Mouse (Mus musculus) left cerebral cortex, postnatal 4 days (tissue): ENCODE measurements around the gene Acbd3. TPM values are rescaled to one million over a fixed set of nuclear protein-coding genes. Genes with fewer than 3 reads are reported as not detected.
A peak's percentile ranks its signal among the peaks of the same experiment; 100 is the strongest.

Source experiments
- DNase-seq: peaks from one replicate; pipeline ENCODE4 v3.0.0-alpha.2; 2022
- intact Hi-C: fragments of 180-260 bp; cut with DNase I; formaldehyde crosslinking; loops from one replicate; pipeline ENCODE4 v1.15.1; 2025
- total RNA-seq, 2 experiments: library from RNA; stranded (reverse); gene quantifications; 2 replicates each; pipeline ENCODE4 v1.2.3; 2021

The Acbd3 gene
- total RNA-seq = 10 to 100 TPM; 39.4 to 42.5 TPM

GRCm38 (mm10) chr1:180725704-180726179 is at the start of gene Acbd3:
Acbd3 (plus strand) TSS chr1:180726043.
- intact Hi-C loops = no loop called here
- DNase-seq = peak; percentile 92

DNA sequence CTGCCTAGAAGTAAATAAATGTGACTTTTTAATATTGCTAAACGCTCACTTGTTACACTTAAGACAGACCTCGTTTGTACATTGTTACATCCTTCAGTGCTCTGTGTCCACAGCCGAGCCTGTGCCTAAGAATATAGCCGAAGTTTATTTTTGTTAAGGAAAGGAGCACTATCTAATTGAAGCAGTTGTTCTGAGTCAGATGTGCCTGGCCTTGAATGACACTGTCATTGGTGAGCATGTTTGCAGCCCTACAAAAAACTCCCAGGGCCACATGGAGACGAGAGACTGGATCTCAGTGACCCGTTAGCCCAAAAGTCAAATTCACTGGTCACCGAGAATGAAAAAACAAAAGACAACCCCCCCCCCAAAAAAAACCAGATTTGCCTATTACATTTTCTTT is 34.6 kb upstream of the Acbd3 start:
- DNase-seq = no peak

GRCm38 (mm10) chr1:180696626-180697352 is 29.1 kb upstream of the Acbd3 start, which contains the start of gene Mixl1:
Mixl1 (minus strand) TSS chr1:180697034.
- intact Hi-C loops = no loop called here
- no peak for DNase-seq

More for the DNA sequence above, 34.6 kb upstream of the Acbd3 start:
- intact Hi-C loops = no loop called here

DNA sequence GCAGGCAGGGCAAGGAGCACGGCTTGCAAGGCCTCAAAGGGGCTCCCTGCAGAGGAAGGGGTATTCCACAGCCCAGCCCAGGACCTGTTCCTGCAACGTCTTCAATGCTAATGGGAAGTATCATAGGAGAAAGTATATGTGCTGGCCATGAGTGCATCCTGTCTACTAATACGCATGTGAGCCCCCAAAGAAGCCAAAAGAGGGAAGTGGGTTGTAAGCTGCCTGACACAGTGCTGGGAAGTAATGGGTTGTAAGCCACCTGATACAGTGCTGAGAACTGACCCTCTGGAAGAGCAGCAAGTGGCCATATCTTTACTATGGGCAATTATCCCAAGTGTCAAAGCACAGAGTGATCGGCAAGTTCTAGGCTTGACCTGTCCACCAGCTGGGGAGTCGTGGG is 27.8 kb upstream of the Acbd3 start:
- DNase-seq = no peak
- intact Hi-C loops = no loop called here

DNA sequence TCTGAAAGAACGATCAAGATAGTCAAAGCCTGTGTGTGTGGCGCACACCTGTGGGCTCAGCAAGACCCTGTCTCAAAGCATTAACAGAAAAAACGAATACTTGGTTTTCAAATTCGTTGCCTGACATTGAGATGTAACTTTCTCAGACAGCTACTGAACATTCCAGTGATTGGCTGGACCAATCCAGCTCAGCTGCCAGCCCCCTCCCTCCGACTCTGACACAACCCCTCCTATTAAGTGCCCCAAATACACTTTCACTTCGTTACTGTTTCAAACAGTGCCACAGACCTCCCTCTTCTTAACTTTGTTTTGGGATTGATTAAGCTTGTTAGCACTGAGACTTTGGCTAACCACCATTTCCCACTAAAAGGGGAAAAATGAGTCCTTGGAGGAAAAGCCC is 22.4 kb upstream of the Acbd3 start:
- DNase-seq = no peak
- intact Hi-C loops = no loop called here

- DNase-seq = no peak
- intact Hi-C loops = no loop called here
Measured at GRCm38 (mm10) chr1:180707368-180707767, 18.5 kb upstream of the Acbd3 start.

GRCm38 (mm10) chr1:180707813-180708212 is 18.0 kb upstream of the Acbd3 start:
- intact Hi-C loops = no loop called here
- no peak for DNase-seq

GRCm38 (mm10) chr1:180708935-180709776 is 16.7 kb upstream of the Acbd3 start:
- intact Hi-C loops = no loop called here
- DNase-seq = no peak

GRCm38 (mm10) chr1:180718756-180719155 is 7.1 kb upstream of the Acbd3 start:
- intact Hi-C loops = no loop called here
- DNase-seq = no peak

DNA sequence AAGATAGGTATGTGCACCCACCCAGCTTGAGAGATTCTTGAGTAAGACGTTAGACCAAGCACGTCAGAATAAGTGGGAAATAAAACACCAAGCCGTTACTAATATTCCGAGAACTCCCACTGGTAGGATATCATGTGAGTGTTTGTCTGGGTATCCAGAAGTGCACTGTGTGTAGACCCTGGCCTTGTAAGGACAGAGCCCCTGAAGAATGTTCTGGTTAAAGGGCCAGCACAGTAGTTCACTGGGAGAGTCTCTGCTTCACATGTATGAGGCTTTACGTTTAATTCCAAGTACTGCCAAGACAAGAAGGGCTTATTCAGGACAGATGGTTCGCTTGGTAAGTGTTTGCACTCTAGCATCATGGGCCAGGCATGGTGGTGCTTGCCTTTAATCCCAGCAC is 6.4 kb upstream of the Acbd3 start:
- DNase-seq = no peak
- intact Hi-C loops = no loop called here

DNA sequence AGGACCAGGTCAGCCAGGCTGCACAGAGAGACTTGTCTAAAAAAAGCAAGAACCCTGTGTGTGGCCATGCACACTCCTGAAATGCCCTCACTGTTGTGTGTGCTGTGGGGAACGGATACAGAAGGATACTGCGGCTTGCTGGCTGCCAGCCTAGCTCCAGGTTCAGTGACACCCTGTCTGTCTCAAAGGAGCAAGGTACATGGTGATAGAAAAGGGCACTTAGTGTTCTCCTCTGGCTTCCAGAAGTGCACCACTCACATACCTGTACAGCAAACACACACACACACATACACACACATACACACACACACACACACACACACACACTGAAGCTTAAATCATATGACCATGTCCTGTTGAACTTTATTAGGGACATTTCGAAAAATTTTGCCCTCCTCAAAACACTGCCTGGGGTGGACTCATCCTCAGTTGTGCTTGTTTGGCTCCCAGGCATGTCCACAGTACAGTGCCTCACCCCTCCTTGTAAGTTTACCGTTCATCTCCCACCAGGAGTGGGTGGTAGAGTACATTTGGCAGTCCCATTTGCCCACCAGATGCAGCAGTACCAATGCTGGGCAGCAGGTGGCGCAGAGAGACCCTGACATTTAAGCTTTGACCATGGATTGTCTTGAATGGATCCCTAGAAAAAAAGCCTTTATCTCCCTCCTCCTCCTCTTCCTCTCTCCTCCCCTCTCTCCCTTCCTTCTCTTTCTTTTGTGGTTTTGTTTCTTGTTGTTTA is 5.7 kb upstream of the Acbd3 start:
- peak; percentile 90 for DNase-seq
- intact Hi-C loops = no loop called here

DNA sequence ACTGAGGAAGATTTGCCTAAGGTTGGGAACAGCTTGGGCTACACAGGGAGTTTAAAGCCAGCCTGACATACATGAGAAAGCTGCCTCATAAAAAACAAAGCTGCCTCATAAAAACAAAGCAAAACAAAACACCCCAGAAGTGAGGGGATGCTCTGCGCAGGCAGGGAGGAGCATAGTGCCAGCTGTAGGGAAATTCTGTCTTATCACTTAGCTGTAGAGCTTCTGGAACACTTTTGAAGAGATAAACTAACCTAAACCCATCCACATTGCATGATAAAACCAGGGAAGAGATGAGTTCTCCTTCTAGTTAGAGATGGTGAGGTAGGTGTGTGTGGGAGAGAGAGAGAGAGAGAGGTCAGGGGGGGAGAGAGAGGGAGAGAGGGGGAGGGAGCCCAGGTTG is 3.2 kb upstream of the Acbd3 start:
- no peak for DNase-seq
- intact Hi-C loops = no loop called here

GRCm38 (mm10) chr1:180723701-180724238 is 2.1 kb upstream of the Acbd3 start:
- intact Hi-C loops = no loop called here
- DNase-seq = no peak

GRCm38 (mm10) chr1:180726183-180726582 is 340 bp downstream of the Acbd3 start:
- no peak for DNase-seq
- intact Hi-C loops = no loop called here

DNA sequence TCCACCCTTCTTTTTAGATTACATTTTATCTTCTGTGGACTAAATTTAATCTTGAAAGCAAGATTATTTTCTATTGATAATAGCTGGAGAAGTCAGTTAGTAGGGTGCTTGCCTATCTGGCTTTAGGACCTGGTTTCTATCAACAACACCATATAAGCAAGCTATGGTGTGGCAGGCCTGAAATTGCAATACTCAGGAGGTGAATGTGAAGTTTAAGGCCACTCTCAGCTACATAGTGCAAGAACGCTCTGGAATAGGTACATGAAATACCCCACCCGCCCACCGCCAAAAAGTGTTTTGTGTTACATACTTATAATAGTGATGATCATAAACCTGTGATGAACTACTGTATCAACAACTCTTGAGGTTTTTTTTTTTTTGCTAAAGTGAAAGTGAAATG is 3.4 kb downstream of the Acbd3 start:
- intact Hi-C loops = no loop called here
- no peak for DNase-seq

GRCm38 (mm10) chr1:180747827-180748226 is 22.0 kb downstream of the Acbd3 start:
- no peak for DNase-seq

GRCm38 (mm10) chr1:180752115-180752514 is 26.3 kb downstream of the Acbd3 start:
- no peak for DNase-seq
- intact Hi-C loops = no loop called here

More at GRCm38 (mm10) chr1:180747827-180748226, 22.0 kb downstream of the Acbd3 start:
- intact Hi-C loops = loop anchor here (5.0 kb wide), 1 partner anchor 151 kb away; no protein-coding TSS in a partner anchor

GRCm38 (mm10) chr1:180754376-180754775 is 28.5 kb downstream of the Acbd3 start:
- intact Hi-C loops = no loop called here
- no peak for DNase-seq

- DNase-seq = no peak
- intact Hi-C loops = no loop called here
Measured at GRCm38 (mm10) chr1:180756711-180757110, 30.9 kb downstream of the Acbd3 start.

- DNase-seq = no peak
- intact Hi-C loops = no loop called here
Measured at GRCm38 (mm10) chr1:180757252-180757955, 31.6 kb downstream of the Acbd3 start.
